17 mouse cellular contexts compared by ENCODE assay signal in the genomic region with DNA sequence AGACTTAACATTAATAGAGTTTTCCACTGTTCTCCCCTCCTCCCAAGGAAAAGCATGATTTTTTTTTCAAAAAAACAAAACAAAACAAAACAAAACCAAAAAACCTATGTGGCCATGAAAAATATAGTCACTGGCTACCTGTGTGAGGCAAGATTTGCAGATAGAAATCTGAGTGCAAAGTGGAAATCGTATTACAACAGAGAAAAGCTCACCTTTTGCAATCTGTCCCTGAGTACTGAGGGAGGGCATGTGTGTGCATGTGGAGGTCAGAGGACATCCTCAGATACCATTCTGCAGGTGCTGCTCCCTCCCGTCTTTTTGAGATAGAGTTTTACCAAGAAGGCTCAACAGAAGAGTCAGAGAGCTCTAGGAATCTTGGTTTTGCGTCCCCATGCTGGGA. TPM values are rescaled to one million over a fixed set of nuclear protein-coding genes. Genes with fewer than 3 reads are reported as not detected.
DNase-seq lines count a peak whose midpoint lies in the region; ATAC-seq and TF ChIP-seq lines count a peak whose summit lies in the region.
"Had no signal": no experiment of that assay in that cellular context is flagged by ENCODE, and none has a peak within 500 bp of the region (broad histone marks: within the 10 kb centered on the region; RNA-seq: fewer than 3 reads in every experiment).

No protein-coding gene starts in this region.

- DNase-seq in kidney, postnatal 14 days = no peak
- DNase-seq in midbrain, embryonic 11.5 days (ENCODE audit: low spot score, missing footprints) = peak; percentile 77
- DNase-seq in midbrain, postnatal 0 days (ENCODE audit: low spot score) = no peak
- DNase-seq in fat pad, adult 2 months (ENCODE audit: extremely low read depth, low read depth, low spot score) = peak; percentile 56
- DNase-seq in spleen, postnatal 10 days (ENCODE audit: low spot score in 2 of 2) = no peak
- no peak for DNase-seq in right cerebral cortex, adult 2 months (ENCODE audit: low spot score in 2 of 2)
- DNase-seq: cerebellum, adult 9-10 months; layer of hippocampus, postnatal 36 days; right cerebral cortex, adult 18-20 months; thymus, postnatal 4 days had no signal

- no peaks in the 10 kb centered on the region for H3K9me3 ChIP-seq in kidney, embryonic 15.5 days (replicated peaks)
- H3K9me3 ChIP-seq in midbrain, embryonic 11.5 days (ENCODE audit: control insufficient read depth, low read length) = no peaks in the 10 kb centered on the region
- no peaks in the 10 kb centered on the region for H3K9me3 ChIP-seq in midbrain, postnatal 0 days (ENCODE audit: low read length)
- no peaks in the 10 kb centered on the region for H3K9me3 ChIP-seq in liver, embryonic 16.5 days (replicated peaks; ENCODE audit: control insufficient read depth, low read length)
- H3K9me3 ChIP-seq: embryonic facial prominence, embryonic 10.5 days; forebrain, embryonic 13.5 days; heart, embryonic 15.5 days; limb, embryonic 15.5 days; neural tube, embryonic 13.5 days had no signal

- H3K36me3 ChIP-seq in kidney, embryonic 15.5 days = peaks cover 3% of the 10 kb centered on the region; the same call in 1 of the 2 replicates
- no peaks in the 10 kb centered on the region for H3K36me3 ChIP-seq in midbrain, embryonic 11.5 days (ENCODE audit: control insufficient read depth, insufficient read depth, low read length)
- no peaks in the 10 kb centered on the region for H3K36me3 ChIP-seq in midbrain, postnatal 0 days (ENCODE audit: insufficient read depth, low read length)
- H3K36me3 ChIP-seq in liver, embryonic 16.5 days (ENCODE audit: control insufficient read depth, insufficient read depth) = no peaks in the 10 kb centered on the region
- H3K36me3 ChIP-seq: limb, embryonic 15.5 days; neural tube, embryonic 13.5 days had no signal

- WGBS in kidney, embryonic 15.5 days = 85% methylated on average over 3 of the region's 3 CpGs
- WGBS in midbrain, embryonic 11.5 days = 82% methylated on average over 3 of the region's 3 CpGs
- WGBS in midbrain, postnatal 0 days = 88% methylated on average over 3 of the region's 3 CpGs
- WGBS in liver, embryonic 16.5 days (ENCODE audit: insufficient replicate concordance) = 60% methylated on average over 3 of the region's 3 CpGs

- peaks cover 85% of the 10 kb centered on the region for H3K4me1 ChIP-seq in kidney, embryonic 15.5 days
- peaks cover 13% of the 10 kb centered on the region for H3K4me1 ChIP-seq in midbrain, embryonic 11.5 days (ENCODE audit: control insufficient read depth, insufficient read depth, low read length)
- peaks cover 14% of the 10 kb centered on the region for H3K4me1 ChIP-seq in midbrain, postnatal 0 days (ENCODE audit: insufficient read depth, low read length)
- peaks cover 56% of the 10 kb centered on the region for H3K4me1 ChIP-seq in liver, embryonic 16.5 days (ENCODE audit: control insufficient read depth, low read depth, low read length)

- H3K27ac ChIP-seq in kidney, embryonic 15.5 days = peak overlapping the region; percentile 81
- no peak overlapping the region for H3K27ac ChIP-seq in midbrain, embryonic 11.5 days (ENCODE audit: low read depth, low read length)
- H3K27ac ChIP-seq in midbrain, postnatal 0 days (ENCODE audit: low read depth, low read length) = no peak overlapping the region
- no peak overlapping the region for H3K27ac ChIP-seq in liver, embryonic 16.5 days (ENCODE audit: low read length)
- H3K27ac ChIP-seq: embryonic facial prominence, embryonic 10.5 days; limb, embryonic 15.5 days had no signal

- H3K4me2 ChIP-seq in kidney, embryonic 15.5 days = no peak overlapping the region
- no peak overlapping the region for H3K4me2 ChIP-seq in midbrain, embryonic 11.5 days
- no peak overlapping the region for H3K4me2 ChIP-seq in midbrain, postnatal 0 days (ENCODE audit: low read depth, low read length, poor library complexity, severe bottlenecking)
- H3K4me2 ChIP-seq in liver, embryonic 16.5 days (ENCODE audit: low read depth, low read length) = no peak overlapping the region
- H3K4me2 ChIP-seq: forebrain, embryonic 13.5 days; limb, embryonic 15.5 days had no signal

- no peak overlapping the region for H3K4me3 ChIP-seq in kidney, embryonic 15.5 days (replicated peaks)
- no peak overlapping the region for H3K4me3 ChIP-seq in midbrain, embryonic 11.5 days (ENCODE audit: low read depth, low read length)
- H3K4me3 ChIP-seq in midbrain, postnatal 0 days (ENCODE audit: low read depth, low read length) = no peak overlapping the region
- H3K4me3 ChIP-seq in liver, embryonic 16.5 days (ENCODE audit: low read depth, low read length) = no peak overlapping the region
- H3K4me3 ChIP-seq: embryonic facial prominence, embryonic 10.5 days; forebrain, embryonic 13.5 days; heart, embryonic 15.5 days; limb, embryonic 15.5 days; neural tube, embryonic 13.5 days had no signal

- no peaks in the 10 kb centered on the region for H3K27me3 ChIP-seq in kidney, embryonic 15.5 days
- H3K27me3 ChIP-seq in midbrain, embryonic 11.5 days (ENCODE audit: control insufficient read depth, insufficient read depth, low read length) = no peaks in the 10 kb centered on the region
- no peaks in the 10 kb centered on the region for H3K27me3 ChIP-seq in midbrain, postnatal 0 days (ENCODE audit: insufficient read depth, low read length)
- H3K27me3 ChIP-seq in liver, embryonic 16.5 days (ENCODE audit: control insufficient read depth, insufficient read depth, low read depth, low read length) = no peaks in the 10 kb centered on the region
- H3K27me3 ChIP-seq: forebrain, embryonic 13.5 days; heart, embryonic 15.5 days; limb, embryonic 15.5 days; neural tube, embryonic 13.5 days had no signal

- ATAC-seq in kidney, embryonic 15.5 days (replicated peaks; ENCODE audit: low FRiP score) = no peak
- ATAC-seq in midbrain, embryonic 11.5 days (ENCODE audit: low FRiP score) = no peak
- no peak for ATAC-seq in midbrain, postnatal 0 days (ENCODE audit: low FRiP score)
- ATAC-seq in liver, embryonic 16.5 days (ENCODE audit: low read depth) = peak; percentile 54; the same call in 1 of the 2 replicates
- ATAC-seq: forebrain, embryonic 13.5 days had no signal

- no peak for TF ChIP-seq CTCF in midbrain, postnatal 0 days (IDR thresholded peaks at IDR 0.05)

- no peak overlapping the region for H3K9ac ChIP-seq in kidney, embryonic 15.5 days
- no peak overlapping the region for H3K9ac ChIP-seq in midbrain, embryonic 11.5 days (ENCODE audit: low read length)
- no peak overlapping the region for H3K9ac ChIP-seq in midbrain, postnatal 0 days (replicated peaks; ENCODE audit: low read length, poor library complexity, severe bottlenecking)
- H3K9ac ChIP-seq in liver, embryonic 16.5 days (ENCODE audit: low read depth, low read length) = no peak overlapping the region
- H3K9ac ChIP-seq: forebrain, embryonic 13.5 days; heart, embryonic 15.5 days; limb, embryonic 15.5 days had no signal

RNA-seq across cellular contexts. Expression of a gene that starts 14.2 kb away (rescaled TPM):
- polyA plus RNA-seq in kidney, embryonic 15.5 days (2015; fragmentation: Nextera tagmentation; extraction: Ambion mirVana) = 15.9 and 16.1 TPM in 2 replicates
- polyA plus RNA-seq in midbrain, embryonic 11.5 days (2014; fragmentation: Nextera tagmentation; extraction: Ambion mirVana) = 25.8 and 33.4 TPM in 2 replicates
- 115 and 152 TPM in 2 replicates for total RNA-seq in midbrain, postnatal 0 days (2014; rRNA removed)
- polyA plus RNA-seq in midbrain, postnatal 0 days (2015; fragmentation: Nextera tagmentation; extraction: Ambion mirVana) = 26.5 and 28.0 TPM in 2 replicates
- 1.9 and 2.4 TPM in 2 replicates for polyA plus RNA-seq in liver, embryonic 16.5 days (2015; fragmentation: Nextera tagmentation; extraction: Ambion mirVana)

Comparison
In these comparisons a context has a peak if more than half of its experiments do, and no peak if none do; other contexts are left out.
1. DNase-seq: peak in midbrain, embryonic 11.5 days (single experiment) and fat pad, adult 2 months (single experiment); none in kidney, postnatal 14 days (single experiment), midbrain, postnatal 0 days (single experiment), spleen, postnatal 10 days (0 of 2) and right cerebral cortex, adult 2 months (0 of 2).